Mouse (Mus musculus) adrenal gland, postnatal 10 days (tissue): Measurements from ENCODE around the gene Pet117. TPM values are rescaled to one million over a fixed set of nuclear protein-coding genes. Genes with fewer than 3 reads are reported as not detected.

Experiments used
- DNase-seq: peaks from one replicate; pipeline ENCODE4 v3.0.0; 2021; ENCODE audit warnings: mixed read lengths
- total RNA-seq, 2 experiments: library from RNA; stranded (reverse); gene quantifications; 2 replicates each; pipeline ENCODE4 v1.2.3; 2021

Gene Pet117
- total RNA-seq, 2 experiments from 2014 or later: 5.9 to 8.6 TPM

DNA sequence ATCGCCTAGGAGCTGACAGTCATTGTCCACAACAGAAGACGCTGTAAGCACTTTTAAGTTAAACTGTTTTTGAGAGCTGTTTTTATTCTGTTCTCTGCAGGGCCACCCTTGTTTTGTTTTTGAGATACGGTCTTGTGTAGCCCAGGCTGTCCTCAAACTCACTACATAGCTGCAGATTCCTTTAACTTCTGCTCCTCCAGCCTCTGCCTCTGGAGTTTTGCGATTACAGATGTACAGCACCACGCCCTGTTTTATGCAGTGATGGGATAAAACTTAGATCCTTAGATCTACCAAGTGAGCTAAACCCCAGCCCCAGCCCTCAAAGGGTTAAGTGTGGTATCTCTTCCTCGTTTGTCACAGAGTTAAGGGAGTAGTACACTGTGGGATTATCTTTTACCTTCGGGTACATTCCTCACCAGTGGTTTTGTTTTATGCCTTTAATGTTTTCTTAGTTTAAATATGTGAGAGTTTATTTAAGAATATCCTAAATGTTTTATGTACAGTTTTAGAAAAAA lies 13.9 kb downstream of the Pet117 start:
- DNase-seq: no peak

DNA sequence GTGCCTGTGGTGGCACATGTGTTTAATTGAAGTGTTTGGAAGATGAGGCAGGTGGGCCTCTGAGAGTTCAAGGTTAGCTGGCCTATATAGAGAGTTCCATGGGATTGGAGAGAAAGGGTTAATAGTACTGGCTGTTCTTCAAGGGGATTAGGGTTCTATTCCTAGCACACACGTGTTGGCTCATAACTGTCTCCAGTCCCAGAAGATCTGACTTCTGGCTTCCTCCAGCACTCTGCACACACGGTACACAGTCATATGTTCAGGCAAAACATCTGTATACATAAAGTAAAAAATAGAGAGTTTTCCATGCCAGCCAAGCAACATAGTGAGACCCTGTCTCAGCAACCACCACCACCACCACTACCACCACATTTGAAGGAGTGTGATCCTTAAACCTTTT lies 17.5 kb downstream of the Pet117 start:
- no peak for DNase-seq

DNA sequence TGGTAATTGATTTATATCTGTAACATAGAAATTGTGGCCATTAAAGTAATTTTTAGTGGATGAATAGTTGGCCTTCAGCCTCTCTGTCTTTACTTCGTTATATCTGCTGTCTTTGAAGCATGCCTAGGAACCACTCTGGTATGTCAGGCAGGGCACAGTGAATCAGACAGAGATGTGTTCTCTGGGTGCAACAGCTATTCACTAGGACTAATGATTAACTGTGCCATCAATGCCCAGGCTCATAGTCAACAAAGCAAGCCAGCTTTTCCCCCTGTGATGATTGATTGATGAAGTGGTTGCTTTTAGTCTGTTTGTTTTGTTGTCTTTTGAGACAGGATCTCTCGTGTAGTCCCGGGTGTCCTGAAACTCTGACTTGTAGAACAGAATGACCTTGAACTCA lies 19.6 kb downstream of the Pet117 start:
- no peak for DNase-seq

DNA sequence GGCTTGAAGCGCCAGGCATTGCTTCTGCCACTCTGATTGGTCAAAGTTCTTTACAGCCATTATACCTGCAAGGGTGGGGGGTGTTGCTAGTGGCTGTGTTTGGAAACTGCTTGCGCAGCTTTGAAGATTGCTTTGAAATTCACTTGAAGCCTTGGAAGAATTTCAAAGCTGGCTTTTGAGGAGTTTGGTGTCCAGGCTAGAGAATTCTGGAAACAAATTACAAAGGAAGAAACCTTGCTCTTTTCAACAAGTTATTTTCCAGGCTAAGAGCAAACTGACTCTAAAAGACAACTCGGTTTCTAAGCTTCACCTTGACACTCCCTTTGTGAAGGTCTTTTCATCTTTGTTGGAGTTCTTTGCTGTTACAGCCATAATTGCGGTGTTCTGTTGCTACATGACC lies 30.7 kb downstream of the Pet117 start:
- peak; percentile 6 for DNase-seq

DNA sequence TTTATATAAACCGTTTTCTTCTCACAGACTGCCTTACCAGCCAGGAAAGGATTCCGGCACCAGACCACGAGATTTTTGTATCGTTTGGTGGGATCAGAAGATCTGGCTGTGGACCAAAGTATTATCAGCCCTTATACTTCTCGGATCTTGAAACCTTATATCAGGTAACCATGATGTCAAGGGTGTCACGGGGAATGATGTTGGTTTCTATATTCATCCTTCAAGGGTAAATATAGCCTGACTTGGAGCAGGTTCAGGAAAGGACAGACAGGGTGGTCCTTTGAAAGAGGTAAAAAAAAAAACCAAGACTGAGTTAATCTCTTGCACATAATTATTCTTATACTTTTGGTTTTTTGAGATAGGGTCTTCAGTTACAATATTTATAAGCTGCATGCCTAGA lies 31.9 kb downstream of the Pet117 start:
- no peak for DNase-seq

DNA sequence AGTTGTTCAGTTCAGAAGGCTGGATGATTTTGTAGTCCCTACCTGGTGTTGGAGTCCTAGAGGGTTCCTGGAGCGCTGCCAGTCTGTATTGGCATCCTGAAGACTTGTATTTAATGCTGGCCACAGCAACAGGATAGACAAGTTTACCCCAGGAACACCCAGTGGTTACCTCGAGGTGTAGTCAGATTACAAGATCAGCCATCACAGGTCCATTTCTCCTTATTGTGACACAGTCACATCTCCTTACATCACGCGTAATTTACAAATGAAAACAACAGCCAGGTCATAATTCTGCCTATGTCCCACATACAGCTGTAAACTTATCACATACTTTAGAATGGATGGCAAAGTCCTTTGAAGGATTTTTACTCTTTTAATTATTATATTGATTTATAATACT lies 40.2 kb downstream of the Pet117 start:
- DNase-seq: no peak

DNA sequence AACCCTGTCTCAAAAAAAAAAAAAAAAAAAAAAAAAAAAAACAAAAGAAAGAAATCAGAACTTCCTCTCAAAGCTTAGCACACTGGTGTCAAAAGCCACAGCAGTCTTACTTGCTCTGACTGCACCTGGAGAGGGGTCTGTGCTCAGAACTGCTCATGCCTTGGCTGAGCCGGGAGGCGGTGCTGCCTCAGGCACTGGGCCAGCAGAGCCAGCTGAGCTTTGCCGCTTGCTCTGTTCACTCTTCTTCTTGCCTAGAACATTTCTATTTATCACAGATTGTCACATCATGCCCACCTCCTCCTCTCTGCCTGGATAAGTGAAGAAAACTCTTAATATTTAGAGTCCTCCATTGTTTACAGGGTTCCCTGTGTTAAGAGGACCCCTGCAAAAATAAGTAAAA lies 41.8 kb downstream of the Pet117 start:
- peak; percentile 20 for DNase-seq

DNA sequence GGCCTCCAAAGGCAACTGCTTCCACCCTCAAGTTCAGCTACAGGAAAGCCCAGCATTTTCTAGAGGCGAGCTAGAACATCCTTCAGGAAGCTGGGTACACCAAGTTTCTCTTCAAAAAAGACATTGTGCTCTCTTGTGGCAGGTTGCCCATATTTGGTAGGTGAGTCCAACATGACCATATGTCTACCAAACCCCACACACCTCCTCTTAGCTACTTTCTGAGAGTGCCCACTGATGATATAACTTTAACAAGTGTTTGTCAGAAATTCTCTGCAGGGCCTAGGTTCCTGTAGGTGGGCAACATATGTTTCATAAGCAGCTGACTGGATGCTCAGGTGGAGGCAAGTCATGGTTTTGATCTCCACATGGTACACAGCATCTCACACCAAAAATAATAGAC lies 45.9 kb downstream of the Pet117 start:
- DNase-seq: no peak

DNA sequence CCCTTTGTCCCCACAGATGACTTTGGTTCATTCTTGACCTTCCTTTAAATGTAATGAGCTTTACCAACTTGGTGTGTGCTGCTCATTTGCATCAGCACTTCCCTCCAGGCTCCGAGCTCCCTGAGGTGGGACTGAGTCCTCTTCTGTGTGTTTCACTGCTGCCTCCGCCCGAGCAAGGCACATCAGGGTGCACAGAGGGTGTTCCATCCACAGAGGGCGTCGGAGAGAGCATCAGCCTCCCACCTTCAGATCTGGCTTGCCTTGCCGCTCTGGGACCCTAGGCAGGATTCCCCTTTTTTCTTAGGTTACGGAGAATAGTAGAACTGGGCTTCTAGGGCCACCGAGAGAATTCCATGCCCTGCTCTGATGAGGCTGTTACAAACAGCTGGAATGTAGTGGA lies 48.1 kb downstream of the Pet117 start:
- DNase-seq: no peak

DNA sequence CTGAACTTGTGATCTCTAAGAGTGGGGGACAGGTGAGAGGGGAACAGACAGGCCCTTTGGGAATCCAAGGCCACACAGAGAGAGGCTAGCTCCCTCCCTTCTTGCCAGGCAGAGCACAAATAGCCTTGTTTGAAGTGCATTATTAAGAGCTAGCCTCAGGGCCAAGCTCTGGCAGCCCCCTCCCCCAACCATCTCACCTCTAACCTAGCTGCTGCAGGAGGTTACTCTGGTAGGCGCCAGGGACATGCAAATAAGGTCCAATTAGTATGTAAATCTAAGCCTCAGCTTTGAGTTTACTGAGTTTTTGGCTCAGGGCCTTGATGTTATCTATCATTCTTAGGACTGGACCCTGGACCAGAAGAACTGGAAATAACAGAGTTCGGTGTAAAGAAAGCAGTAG lies 49.3 kb downstream of the Pet117 start:
- no peak for DNase-seq

DNA sequence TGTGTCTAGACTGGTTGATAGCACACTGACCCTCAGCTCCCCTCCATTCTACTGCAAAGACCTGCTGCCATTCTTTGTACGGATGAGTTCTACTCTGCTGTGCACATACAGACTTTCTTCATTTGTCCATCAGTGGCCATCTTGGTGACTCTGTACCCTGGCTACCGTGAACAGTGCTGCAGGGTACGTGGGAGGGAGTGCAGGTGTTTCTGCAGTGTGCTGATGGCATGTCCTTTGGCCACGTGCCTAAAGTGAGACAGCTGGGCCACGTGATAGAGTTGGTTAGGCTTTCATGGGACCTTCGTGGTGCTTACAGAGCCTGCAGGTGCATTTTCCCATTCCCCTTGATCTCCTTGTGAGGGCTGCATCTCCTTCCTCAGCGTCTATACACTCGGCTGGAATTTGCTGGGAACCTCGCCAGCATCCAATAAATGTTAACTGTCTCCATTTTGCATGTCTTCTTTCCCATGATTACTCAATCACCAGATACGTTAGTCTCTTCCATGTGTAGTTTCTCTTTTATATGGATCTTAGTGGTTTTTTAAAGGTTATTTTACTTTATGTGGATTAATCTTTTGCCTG lies 53.4 kb downstream of the Pet117 start:
- no peak for DNase-seq

Other genes starting within 250 kb of the Pet117 start
- gene Mgme1, start 98.3 kb upstream of the Pet117 start, total RNA-seq: 10 to 100 TPM; 14.7 to 17.7 TPM
- 10 to 100 TPM; 93.5 to 97.0 TPM for gene Snx5, start 98.1 kb upstream of the Pet117 start, total RNA-seq
- not detected for gene Ovol2, start 36.9 kb upstream of the Pet117 start, total RNA-seq
- 10 to 100 TPM; 23.8 to 28.8 TPM for gene Kat14, start within 50 bp of the Pet117 start, total RNA-seq
- 1 to 10 TPM in 1 of 2 experiments, under 1 TPM in 1; 0.99 to 3.5 TPM for gene Dzank1, start 158.4 kb downstream of the Pet117 start, total RNA-seq
- gene Polr3f, start 158.7 kb downstream of the Pet117 start, total RNA-seq: 10 to 100 TPM; 17.0 to 20.7 TPM
- gene Rbbp9, start 181.9 kb downstream of the Pet117 start, total RNA-seq: 10 to 100 TPM; 26.0 to 27.3 TPM
- 10 to 100 TPM; 55.0 to 66.7 TPM for gene Sec23b, start 187.2 kb downstream of the Pet117 start, total RNA-seq
- gene Smim26, start 225.1 kb downstream of the Pet117 start, total RNA-seq: 10 to 100 TPM; 56.0 to 56.6 TPM
- gene Dtd1, start 230.9 kb downstream of the Pet117 start, total RNA-seq: 10 to 100 TPM; 17.9 to 22.6 TPM